Mouse (Mus musculus) fibroblast of lung, adult 2 months (primary cell): ENCODE measurements around the gene Dgat2.

Source experiments
- DNase-seq: peaks from one replicate; pipeline ENCODE4 v3.0.0-alpha.2; 2011; ENCODE audit warnings: low read depth

Dgat2 gene

DNA sequence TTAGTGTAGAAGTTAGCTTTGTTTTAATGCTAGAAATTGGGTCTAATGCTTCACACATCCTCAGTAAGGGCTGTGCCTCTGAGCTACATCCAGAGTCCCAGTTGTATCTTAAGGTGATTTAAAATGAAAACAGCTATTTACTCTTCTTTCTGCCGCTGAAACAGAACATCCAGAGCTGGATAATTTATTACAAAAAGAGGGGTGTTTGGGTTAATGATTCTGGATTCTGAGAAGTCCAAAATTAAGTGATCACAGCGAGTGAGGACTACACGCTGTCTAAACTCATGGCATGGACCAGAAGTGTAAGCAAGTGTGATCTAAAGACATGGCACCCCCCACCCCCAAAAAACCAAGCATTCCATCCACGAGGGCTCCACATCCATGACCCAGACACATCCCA, 11.4 kb upstream of the Dgat2 start:
- no peak for DNase-seq

DNA sequence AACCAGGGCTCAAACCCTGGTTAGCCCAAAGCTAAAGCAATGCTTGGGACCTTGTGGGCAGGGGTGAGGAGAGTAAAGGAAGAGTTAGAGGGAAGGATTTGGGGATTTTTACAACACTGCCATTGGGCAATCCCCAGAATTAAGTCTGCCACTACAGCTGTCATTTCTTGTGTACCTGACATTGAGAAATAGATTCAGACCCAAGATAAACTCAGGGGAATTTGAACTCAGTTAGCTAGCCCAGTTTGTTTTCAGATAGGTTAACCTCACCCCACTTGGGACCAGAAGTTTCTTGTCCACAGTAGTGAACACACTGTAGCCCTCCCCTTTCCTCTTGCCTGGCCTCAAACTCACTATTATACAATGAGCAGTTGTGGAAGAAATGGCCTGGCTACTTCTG, 8.9 kb upstream of the Dgat2 start:
- DNase-seq = no peak

DNA sequence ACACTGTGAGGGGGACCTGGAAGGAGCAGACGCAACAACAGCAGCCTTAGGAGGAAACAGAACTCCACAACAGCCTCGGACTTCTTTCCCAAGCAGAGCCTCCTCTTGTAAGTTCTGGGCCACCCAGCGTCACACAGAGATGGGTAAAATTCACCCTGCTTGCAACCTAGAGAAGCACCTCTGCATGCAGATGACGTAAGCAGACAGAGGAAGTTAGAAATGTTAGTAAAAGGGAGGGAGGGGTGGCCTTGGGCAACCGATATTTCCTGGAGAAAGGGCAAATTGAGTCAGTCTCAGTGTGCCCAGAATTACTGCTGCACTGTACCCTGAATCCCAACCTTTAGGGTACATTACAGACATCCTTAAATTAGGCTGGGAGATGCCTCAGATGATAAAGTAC, 7.4 kb upstream of the Dgat2 start:
- no peak for DNase-seq

DNA sequence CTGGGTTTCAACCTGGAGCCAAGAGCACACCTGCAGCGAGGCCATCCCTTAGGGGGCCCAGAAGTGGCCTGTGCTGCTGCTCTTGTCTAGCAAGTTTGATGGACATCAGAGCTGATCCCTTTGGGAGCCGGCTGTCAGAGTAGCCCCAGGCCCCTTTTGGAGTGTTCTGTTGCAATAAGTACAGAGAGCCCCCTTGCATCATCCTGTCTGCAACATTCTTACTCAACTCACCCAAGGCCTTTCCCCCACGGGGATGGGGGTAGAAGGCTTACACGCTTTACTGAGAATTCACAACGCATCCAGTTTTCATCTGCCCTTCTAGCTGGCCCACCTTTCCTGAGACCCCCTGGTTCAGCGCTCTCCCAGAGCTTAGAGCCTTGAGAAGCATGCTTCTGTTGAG, 6.1 kb upstream of the Dgat2 start:
- no peak for DNase-seq

DNA sequence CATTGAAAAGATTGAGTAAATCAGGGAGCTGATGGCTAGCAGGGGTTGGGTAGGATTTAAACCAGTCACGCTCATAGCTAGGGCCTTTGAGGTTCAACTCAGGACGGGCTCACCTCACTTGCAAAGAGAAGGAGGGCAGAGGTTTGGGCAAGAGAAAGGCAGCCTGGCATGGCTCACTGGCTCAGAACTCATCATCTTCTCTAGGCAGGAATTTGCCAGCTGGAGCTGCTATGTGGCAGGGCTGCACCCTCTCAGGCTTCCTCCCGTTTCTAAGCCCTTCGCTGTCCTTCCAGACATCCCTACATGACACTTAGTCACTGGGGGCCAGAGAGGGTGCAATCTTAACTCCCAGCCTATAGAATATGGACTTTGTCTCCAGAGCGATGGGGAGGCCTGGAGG, 4.9 kb upstream of the Dgat2 start:
- no peak for DNase-seq

DNA sequence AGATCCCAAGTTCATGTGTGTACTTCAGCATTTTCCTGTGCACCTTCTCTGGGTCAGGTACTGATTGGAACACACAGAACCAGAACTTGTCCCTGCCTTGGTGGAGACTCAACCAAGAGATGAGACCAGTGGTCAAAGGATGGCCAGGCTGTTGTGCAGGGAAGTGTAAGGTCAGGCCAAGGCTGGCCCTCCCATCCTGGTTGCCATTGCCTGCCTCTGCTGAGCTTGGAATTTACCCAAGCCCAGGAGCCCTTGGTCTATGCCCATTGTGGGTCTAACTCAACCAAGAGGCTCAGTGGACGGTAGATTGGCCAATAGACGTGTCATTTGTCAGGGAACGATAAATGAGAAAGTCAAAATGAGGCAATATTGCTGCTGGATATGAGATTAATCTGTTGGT, 2.9 kb upstream of the Dgat2 start:
- DNase-seq = no peak

DNA sequence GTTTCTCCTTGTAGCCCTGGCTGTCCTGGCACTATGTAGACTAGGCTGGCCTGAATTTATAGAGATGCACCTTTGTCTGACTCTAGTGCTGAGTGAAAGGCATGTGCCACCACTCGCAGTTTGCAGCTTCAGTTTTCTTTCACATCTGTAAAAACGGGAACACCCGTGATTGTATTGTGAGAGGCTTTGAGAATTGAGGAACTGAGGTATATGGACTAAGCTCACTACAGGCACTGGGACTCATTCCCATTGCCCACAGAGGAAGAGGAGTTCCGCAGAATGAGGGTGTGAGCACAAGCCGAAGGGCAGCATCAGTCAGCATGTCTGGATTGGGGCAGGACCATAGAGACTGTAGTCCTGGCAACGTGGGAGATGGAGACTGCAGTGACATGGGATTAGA, 1.2 kb upstream of the Dgat2 start:
- DNase-seq = no peak

DNA sequence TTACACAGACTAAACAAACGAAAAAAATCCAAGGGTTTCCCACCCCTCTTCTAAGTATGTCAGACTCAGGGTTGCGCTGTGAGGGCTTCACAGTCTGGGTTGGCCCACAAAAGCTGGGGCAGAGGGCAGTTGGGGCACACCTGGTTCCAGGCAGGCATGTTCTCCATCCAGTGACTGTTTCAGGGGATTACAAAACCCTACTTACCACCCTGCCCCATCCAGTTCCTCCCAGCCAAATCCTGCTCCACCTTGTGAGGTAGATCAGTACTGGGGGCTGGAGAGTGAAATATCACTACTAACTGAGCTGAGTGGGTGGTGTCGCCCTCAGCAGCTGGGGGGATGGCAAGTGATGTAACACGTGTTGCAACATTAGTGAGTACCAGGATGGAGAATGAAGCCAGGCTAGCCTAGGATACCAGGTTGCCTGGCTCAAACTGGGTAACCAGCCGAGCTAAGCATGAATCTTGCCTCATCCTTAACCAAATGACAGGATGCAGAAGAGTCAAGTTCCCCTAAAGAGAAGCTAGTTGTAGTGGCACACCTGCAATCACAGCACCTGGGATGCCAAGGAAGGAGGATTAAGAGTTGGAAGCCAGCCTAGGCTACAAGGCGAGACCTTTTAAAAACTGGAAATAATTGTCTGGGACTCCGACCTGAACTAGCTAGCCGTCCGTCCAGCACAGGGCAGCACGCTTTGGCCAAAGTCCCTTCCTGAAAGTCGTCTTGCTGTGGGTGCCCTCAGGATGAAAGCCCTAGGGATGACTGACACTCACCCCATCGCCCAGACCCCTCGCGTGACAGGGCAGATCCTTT, 694 bp downstream of the Dgat2 start:
- no peak for DNase-seq

DNA sequence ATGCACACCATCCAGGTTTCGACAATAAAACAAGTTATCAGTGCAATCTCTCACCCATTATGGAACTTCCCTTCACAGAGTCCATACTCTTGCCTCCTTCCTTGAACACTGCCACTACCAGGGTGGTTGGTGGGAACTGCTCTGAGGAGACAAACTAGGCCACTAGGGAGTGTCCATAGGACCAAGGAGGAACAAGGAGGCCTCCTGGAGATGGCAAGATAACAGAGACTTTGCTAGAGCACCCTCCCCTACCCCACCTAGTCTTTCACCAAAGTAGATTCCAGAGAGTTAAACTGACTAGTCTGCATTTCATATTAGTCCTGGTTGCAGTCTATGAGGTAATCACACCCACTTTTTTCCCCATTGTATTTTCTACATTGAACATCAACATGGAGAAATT, 2.4 kb downstream of the Dgat2 start:
- no peak for DNase-seq

DNA sequence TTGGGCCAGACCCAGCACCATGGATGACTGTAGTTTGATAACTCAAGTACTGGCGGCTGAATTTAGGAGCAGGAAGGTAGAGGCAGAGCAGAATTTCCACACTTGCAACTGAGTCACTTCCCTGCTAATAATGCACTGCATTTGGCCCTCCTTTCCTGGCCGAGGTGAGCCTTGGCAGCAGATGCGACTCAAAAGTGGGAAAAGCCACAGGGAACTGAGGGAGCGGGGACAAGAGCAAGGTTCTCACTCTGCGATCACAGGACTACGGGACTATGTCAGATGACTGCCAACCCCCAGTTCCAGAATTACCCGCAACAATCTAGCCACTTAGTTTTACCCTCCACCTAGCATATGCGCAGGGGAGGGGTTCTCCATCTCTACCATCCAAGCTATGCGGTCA, 3.2 kb downstream of the Dgat2 start:
- DNase-seq = no peak

DNA sequence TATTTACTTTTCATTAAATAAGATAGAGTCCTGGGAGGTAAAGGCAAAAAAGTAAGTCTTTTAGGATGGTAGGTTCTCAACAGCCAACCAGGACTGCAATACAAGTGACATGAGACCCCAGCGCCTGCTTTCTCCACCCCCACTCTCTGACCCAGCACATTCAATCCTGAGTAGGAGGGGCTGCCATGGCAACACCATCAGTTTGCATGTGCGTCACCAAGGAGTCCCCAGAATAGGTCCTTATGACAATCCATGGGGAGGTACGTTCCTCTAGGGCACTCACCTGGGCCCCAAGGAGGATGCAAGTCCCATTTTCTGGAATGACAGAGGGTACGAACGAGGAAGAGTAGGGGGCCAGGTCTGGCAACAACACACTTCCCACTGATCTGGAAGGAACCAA, 5.1 kb downstream of the Dgat2 start:
- DNase-seq = no peak

DNA sequence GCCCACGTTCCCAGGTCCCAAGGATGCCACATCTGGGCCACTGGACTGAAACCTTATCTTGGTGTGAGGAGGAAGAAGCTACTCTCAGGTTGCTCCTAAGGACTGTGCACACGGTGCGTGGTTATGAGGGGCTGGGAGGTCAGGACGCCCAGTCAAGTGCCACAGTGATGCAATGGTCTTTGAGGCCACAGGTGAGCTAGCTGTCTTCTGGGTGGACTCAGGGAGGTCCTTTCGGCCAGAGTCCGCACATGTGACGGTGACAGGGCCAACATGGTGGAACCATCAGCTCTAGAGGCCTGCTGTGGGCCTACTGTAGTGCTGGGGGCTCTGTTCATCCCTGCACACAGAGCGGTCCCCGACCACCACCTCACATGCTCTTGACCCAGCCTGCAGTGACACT, 6.9 kb downstream of the Dgat2 start:
- no peak for DNase-seq

DNA sequence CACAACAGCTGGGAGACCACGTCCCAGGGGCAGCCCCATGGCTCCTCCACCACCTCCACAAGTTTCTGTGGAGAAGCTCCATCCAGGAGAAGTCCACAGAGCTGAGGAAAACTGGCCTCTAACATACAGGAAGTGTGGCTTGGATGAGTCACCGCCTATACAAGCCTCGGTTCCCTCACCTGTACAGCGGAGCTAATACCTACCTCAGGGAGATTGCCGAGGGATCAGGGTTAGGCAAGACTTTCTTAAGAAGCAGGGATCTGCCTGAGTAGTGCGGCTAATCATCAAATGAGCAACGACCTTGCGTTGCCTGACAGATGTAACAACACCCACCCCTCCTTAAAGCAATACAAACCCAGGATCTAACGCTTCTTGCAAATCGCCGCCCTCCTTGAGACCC, 7.4 kb downstream of the Dgat2 start:
- no peak for DNase-seq

DNA sequence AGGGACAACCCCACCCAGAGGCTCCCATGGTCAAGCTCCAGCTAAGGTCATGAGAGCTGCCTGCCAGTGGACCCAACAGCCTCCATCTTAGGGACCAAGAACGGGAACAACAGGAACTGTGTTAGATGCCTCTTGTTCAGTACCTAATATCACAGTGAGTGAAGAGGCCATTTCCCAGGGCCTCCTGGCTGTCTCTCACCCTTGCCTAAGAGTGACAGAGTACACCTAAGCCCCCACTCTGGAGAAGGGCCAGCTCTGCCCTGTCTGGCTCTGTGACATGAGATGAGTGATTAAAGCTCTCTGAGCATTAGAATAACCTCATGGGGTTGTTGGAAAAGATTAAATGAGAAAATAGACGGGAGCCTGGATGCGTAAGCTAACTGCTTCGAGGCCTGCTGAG, 8.5 kb downstream of the Dgat2 start:
- DNase-seq = no peak

DNA sequence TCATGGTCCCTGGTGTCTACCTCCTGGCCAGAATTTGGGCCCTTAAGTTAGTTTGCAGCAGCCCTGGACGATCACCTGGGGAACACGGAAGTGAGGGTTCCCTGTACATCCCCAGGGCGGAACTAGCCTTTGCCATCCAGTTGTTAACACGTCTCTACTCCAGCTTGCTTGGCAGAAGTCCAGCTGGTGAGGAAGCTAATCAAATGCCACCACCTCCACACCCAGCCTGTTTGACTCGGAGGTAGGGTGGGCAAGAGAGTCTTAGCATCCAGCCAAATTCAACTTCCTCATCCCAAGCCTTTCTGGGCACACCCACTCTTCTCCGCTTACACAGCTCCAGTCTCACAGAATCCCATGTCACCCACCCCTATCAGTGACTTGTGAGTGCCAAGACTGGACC, 9.6 kb downstream of the Dgat2 start:
- DNase-seq = no peak

DNA sequence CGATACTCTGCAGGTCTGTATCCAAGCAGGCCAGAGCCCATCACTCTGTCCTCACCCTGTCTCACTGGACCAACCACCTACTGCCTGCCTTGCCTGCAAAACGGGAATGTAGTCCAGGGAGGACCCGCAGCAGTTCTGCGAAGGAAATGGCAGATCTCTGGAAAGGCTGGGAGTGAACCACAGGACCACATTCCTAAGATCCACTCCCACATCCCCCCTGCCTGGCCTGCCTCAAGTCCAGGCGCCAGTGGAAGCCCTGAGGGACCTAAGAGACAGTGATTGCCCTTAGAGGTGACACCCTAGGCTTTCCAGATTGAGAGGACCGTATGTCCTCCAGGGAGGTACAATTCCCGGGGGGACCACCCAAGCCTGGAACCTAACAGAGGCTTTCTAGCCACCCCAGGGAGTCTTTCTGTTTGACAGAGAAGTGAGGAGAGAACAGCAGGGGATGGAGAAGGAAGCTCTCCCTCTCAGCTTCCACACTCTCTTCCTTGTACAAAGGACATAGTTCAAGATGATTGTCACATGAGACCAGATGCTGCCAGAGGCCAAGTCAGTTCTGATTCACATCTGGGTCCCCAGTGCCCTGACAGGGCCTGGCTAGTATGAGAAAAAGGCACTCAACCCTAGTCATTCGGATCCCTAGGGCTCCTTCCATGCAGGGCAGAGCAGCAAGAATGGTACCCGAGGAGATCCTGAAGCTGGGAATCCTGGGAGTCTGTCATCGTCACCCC, 10.6 kb downstream of the Dgat2 start:
- DNase-seq = no peak

DNA sequence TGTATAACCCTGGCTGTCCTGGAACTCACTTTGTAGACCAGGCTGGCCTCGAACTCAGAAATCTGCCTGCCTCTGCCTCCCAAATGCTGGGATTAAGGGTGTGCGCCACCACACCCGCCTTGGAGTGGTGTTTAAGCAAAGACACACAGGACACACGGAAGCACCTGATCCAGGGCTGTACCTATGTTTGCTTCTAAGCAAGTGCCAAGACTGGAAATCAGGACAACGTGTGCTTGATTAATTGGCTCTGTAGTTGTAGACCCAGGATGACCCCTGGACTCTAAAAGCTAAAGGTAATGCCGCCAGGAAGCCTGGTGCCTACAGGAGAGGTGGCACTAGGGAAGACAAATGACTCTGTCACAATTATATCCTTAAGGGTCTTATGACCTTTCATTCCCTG, 12.0 kb downstream of the Dgat2 start:
- DNase-seq = no peak

DNA sequence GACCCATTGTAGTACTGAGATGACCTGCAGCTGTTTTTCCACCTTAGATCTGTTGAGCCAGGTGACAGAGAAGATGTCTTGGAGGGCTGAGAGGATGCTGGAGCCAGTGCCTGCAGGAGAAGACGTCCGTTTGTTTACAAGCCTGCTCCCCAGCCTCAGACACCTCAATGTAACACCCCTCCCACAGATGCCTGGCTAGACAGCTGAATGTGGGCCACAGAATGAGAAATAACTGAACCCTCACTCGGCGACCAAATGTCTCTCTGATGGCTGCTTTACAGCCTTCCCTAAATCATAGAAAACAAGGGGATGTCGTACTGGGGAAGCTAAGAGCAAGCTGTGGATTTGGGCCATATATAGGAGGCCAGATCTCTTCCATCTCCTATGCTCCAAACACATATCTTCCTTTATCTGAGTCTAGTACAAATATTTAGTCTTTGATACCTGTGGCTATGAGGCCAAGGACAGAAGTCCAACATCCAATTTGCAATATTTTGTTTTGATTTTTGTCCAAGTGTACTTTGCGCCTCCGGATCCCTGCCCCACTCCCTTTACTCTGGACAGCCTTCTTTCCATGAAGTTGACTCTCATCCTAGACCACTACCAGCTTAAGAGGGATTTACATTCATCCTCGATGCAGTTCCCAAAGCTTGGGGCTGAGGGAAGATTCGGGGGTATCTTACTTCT, 12.7 kb downstream of the Dgat2 start:
- no peak for DNase-seq

DNA sequence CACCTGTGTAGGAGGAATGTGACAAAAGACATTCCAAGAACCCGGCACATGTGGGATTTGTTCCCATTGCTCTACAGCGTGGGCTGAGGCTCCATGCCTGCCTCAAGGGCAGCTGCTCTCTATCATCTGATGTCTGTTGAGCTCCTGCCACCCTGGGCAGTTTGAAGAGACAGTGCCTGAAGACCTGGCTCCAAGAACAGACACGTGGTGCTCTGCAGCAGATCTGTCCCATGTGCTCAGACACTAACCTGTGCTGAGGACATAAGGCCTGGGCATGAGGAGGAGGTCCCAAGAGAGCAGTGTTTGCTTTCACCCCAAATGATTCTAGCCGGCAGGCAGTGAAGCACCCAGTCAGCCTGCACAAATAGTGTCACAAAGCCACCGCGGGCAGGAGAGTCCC, 13.8 kb downstream of the Dgat2 start:
- DNase-seq = no peak

DNA sequence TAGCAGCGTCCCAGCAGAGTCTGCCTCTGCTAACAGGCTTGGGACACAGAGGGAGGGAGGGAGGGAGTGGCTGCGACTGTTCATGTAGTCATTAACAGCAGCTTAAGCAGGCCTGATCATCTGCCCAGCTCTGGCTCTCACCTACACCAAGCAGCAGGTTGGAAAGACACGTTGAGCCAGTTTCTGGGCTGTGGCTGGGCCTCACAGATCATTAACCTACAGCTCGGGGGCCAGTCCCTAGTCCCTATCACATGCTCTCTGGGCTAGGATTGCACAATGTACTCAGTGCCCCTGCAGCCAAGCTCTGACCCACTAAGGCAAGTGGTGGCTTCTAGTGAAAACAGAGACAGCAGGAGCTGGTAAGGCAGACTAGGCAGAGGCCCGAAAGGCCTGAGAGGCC, 14.6 kb downstream of the Dgat2 start:
- DNase-seq = no peak

DNA sequence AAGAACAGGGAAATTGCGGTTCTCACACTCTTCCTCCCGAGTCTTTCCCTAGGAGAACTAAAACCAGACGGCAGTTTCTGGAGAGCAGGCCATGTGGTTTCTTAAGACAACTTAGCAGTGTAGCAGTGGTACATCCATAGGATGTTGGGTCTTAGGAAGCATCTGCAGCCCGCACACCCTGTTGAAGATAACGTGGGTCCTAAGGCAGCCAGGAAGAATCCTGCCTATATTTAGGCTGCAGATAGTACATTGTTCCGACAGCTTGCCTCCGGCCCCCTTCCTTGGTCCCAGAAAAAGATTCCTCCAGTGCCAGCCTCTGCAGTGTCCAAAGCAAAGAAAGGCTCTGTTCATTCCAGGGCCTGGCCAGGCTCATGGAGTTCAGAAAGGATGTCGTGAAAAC, 16.4 kb downstream of the Dgat2 start:
- no peak for DNase-seq

DNA sequence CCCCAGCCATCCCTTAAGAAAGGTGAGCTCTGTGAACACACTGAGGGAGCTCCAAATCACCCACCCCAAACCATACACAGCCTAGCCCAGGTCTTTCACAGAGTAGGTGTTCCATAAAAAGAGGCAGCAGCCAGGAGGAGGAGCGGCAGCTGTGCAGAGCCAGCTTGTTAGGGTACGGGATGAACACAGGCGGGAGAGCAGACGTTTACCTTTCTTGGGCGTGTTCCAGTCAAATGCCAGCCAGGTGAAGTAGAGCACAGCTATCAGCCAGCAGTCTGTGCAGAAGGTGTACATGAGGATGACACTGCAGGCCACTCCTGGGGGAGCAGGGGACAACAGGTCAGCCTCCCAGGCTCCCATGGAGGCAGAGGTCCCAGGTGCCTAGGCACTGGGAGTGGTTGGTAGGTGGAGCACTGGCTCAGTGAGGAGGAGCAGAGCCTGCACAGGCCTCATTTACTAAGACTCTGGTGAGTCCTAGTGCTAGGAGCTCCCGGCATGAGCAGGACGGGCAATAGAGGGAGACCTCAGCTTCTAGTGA, 17.6 kb downstream of the Dgat2 start:
- DNase-seq = no peak

DNA sequence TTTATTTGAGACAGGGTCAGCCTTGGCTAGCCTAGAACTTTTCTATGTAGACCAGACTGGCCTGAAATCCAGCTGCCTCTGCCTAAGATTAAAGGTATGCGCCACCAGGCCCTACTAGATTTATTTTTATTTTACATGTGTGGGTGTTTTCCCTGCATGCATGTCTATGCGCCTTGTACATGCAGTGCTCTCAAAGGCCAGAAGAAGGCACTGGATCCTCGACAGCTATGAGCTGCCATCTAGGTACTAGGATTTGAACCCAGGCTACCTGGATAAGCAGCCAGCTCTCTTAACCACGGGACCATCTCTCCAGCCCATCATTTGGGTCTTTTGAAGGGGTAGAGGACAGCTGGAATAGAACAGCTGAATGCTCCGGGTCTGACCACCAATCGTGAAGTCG, 20.1 kb downstream of the Dgat2 start:
- DNase-seq = no peak
